Mouse (Mus musculus): ENCODE measurements around the gene Siglecg. TPM values are rescaled to one million over a fixed set of nuclear protein-coding genes. Genes with fewer than 3 reads are reported as not detected.

Siglecg gene
- polyA plus RNA-seq (2014; fragmentation: Illumina TruSeq; extraction: RNeasy Lipid Tissue Mini Kit (QIAGEN cat#74804); ENCODE audit: low read depth, low replicate concordance): 1.9 TPM

DNA sequence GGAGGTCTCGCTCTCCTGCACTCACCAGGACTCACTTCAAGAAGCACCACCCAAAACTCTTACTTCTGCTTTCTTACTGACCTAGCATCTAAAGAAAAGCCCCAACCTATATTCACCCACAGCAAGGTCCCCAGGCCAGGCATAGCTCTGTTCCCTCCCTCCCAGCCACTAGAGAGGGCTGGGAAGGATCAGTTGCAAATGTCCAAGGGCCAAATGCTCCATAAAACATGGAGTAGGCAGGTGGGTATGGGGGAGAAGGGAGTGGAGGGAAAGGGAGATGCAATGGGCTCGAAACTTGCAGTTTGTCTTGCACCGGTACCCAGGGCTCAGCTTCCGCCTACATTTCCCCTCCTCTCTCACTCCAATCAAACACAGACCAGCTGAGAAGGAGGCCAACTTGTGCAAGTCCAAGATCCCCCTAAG, at the start of gene Siglecg:
Siglecg (plus strand) TSS at position 74 of the 423 bp plus-strand sequence.

GRCm38 (mm10) chr7:43427406-43427805, 19.4 kb downstream of the Siglecg start, which contains the start of gene Lim2:
Lim2 (plus strand) TSS chr7:43427670.

GRCm38 (mm10) chr7:43436341-43437255, 28.6 kb downstream of the Siglecg start, which contains the start of gene Nkg7:
Nkg7 (plus strand) TSS chr7:43437073.

DNA sequence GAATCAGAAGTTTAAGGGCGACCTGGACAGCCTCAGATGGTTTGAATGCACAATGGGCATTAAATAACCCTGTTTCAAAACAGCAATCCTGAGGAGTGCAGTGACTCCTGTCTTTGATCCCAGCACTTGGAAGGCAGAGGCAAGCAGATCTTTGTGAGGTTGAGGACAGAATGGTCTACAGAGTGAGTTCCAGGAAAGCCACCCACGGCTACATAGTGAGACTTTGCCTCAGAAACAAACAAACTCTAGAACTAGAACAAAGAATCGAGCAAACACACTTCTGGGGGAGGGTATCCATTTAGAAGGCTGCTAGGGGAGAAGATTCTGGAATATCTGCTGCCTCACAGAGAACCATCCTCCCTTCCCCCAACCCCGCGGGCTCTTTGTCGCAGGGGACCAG, 32.5 kb downstream of the Siglecg start, which contains the start of gene Cldnd2:
Cldnd2 (plus strand) TSS at position 301 of the 400 bp plus-strand sequence.

GRCm38 (mm10) chr7:43443917-43444293, 35.9 kb downstream of the Siglecg start, which contains the start of the genes Etfb and Gm45233:
Etfb (plus strand) TSS chr7:43444083.
Gm45233 (plus strand) TSS chr7:43444128.

DNA sequence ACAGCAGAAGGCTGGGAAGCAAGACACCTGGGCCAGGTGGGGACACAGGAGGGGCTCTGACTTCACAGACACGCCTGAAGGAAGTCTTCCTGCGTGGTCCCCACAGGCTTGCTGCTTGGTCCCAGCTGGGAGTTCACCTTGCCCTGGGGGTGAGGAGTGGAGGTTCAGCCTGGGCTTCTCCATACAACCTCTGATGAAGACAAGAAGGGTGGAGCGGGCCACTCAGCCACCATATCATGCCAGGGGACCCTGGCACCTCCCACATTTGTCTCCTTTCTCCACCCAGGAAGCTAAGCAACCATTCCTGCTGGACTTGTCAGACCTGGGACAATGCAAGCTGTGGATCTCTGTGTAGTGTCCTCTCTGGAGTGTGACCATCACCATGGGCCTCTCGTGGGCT, 54.8 kb downstream of the Siglecg start, which contains the start of gene Vsig10l:
Vsig10l (plus strand) TSS at position 301 of the 400 bp plus-strand sequence.

Other genes starting within 250 kb of the Siglecg start
- gene Zfp715, start 94.9 kb upstream of the Siglecg start, polyA plus RNA-seq (2014; fragmentation: Illumina TruSeq; extraction: RNeasy Lipid Tissue Mini Kit (QIAGEN cat#74804); ENCODE audit: low read depth, low replicate concordance): 54.4 TPM
- gene Siglecf, start 56.9 kb upstream of the Siglecg start, polyA plus RNA-seq (2014; fragmentation: Illumina TruSeq; extraction: RNeasy Lipid Tissue Mini Kit (QIAGEN cat#74804); ENCODE audit: low read depth, low replicate concordance): 2.7 TPM
- not detected for gene Lim2, start 19.5 kb downstream of the Siglecg start, polyA plus RNA-seq (2014; fragmentation: Illumina TruSeq; extraction: RNeasy Lipid Tissue Mini Kit (QIAGEN cat#74804); ENCODE audit: low read depth, low replicate concordance)
- gene Nkg7, start 28.9 kb downstream of the Siglecg start, polyA plus RNA-seq (2014; fragmentation: Illumina TruSeq; extraction: RNeasy Lipid Tissue Mini Kit (QIAGEN cat#74804); ENCODE audit: low read depth, low replicate concordance): not detected
- not detected for gene Cldnd2, start 32.6 kb downstream of the Siglecg start, polyA plus RNA-seq (2014; fragmentation: Illumina TruSeq; extraction: RNeasy Lipid Tissue Mini Kit (QIAGEN cat#74804); ENCODE audit: low read depth, low replicate concordance)
- 4.8 TPM for gene Etfb, start 35.9 kb downstream of the Siglecg start, polyA plus RNA-seq (2014; fragmentation: Illumina TruSeq; extraction: RNeasy Lipid Tissue Mini Kit (QIAGEN cat#74804); ENCODE audit: low read depth, low replicate concordance)
- gene Gm45233, start 35.9 kb downstream of the Siglecg start, polyA plus RNA-seq (2014; fragmentation: Illumina TruSeq; extraction: RNeasy Lipid Tissue Mini Kit (QIAGEN cat#74804); ENCODE audit: low read depth, low replicate concordance): not detected
- gene Vsig10l, start 54.9 kb downstream of the Siglecg start, polyA plus RNA-seq (2014; fragmentation: Illumina TruSeq; extraction: RNeasy Lipid Tissue Mini Kit (QIAGEN cat#74804); ENCODE audit: low read depth, low replicate concordance): 0.32 TPM
- not detected for gene Iglon5, start 81.9 kb downstream of the Siglecg start, polyA plus RNA-seq (2014; fragmentation: Illumina TruSeq; extraction: RNeasy Lipid Tissue Mini Kit (QIAGEN cat#74804); ENCODE audit: low read depth, low replicate concordance)
- gene 4931406B18Rik, start 97.7 kb downstream of the Siglecg start, polyA plus RNA-seq (2014; fragmentation: Illumina TruSeq; extraction: RNeasy Lipid Tissue Mini Kit (QIAGEN cat#74804); ENCODE audit: low read depth, low replicate concordance): not detected
- 14.8 TPM for gene Cd33, start 136.2 kb downstream of the Siglecg start, polyA plus RNA-seq (2014; fragmentation: Illumina TruSeq; extraction: RNeasy Lipid Tissue Mini Kit (QIAGEN cat#74804); ENCODE audit: low read depth, low replicate concordance)
- 1.5 TPM for gene Zfp658, start 154.1 kb downstream of the Siglecg start, polyA plus RNA-seq (2014; fragmentation: Illumina TruSeq; extraction: RNeasy Lipid Tissue Mini Kit (QIAGEN cat#74804); ENCODE audit: low read depth, low replicate concordance)
- gene Zfp719, start 171.4 kb downstream of the Siglecg start, polyA plus RNA-seq (2014; fragmentation: Illumina TruSeq; extraction: RNeasy Lipid Tissue Mini Kit (QIAGEN cat#74804); ENCODE audit: low read depth, low replicate concordance): 17.7 TPM
- not detected for gene Zfp819, start 199.0 kb downstream of the Siglecg start, polyA plus RNA-seq (2014; fragmentation: Illumina TruSeq; extraction: RNeasy Lipid Tissue Mini Kit (QIAGEN cat#74804); ENCODE audit: low read depth, low replicate concordance)
- gene Ceacam18, start 226.5 kb downstream of the Siglecg start, polyA plus RNA-seq (2014; fragmentation: Illumina TruSeq; extraction: RNeasy Lipid Tissue Mini Kit (QIAGEN cat#74804); ENCODE audit: low read depth, low replicate concordance): 2.9 TPM

Data from sigmoid colon, adult 10 weeks (tissue).